Mouse (Mus musculus) cortical plate, adult 2 months (tissue): ENCODE results near the gene Masp2.

ENCODE experiments used
- CTCF ChIP-seq: fragments of 200-500 bp; IDR thresholded peaks from 2 replicates; pipeline ENCODE4 v1.5.1; 2011; ENCODE audit warnings: mild to moderate bottlenecking, control low read depth, low read length; ENCODE audit not compliant: insufficient read depth; ENCODE audit errors: extremely low read depth
- POLR2A ChIP-seq: fragments of 200-500 bp; IDR thresholded peaks from 2 replicates; pipeline ENCODE4 v1.6.1; 2011; ENCODE audit warnings: mild to moderate bottlenecking, low read length, control low read depth; ENCODE audit not compliant: insufficient read depth; ENCODE audit errors: extremely low read depth

- TF ChIP-seq CTCF (no peak), POLR2A (no peak)
Observed at GRCm38 (mm10) chr4:148641121-148641520, 38.8 kb downstream of the Masp2 start.
